Mouse (Mus musculus) retina, adult 2 months (tissue): Measurements from ENCODE around the gene Ndp.
A peak's percentile ranks its signal among the peaks of the same experiment; 100 is the strongest.

ENCODE experiments used
- DNase-seq: peaks from one replicate; pipeline ENCODE4 v3.0.0-alpha.2; 2012; ENCODE audit warnings: low read depth, low spot score

Gene Ndp

GRCm38 (mm10) chrX:16911241-16911873 lies at the start of gene Ndp:
Gene Ndp (minus strand): TSS chrX:16911774.
- no peak for DNase-seq

- no peak for DNase-seq
These were observed 43.2 kb upstream of the Ndp start for GRCm38 (mm10) chrX:16954767-16955166.

- no peak for DNase-seq
These were observed 6.4 kb upstream of the Ndp start for GRCm38 (mm10) chrX:16918006-16918405.

GRCm38 (mm10) chrX:16913118-16913517 lies 1.5 kb upstream of the Ndp start:
- no peak for DNase-seq

- no peak for DNase-seq
These were observed 337 bp upstream of the Ndp start for GRCm38 (mm10) chrX:16911911-16912310.

GRCm38 (mm10) chrX:16910211-16911095 lies 1.1 kb downstream of the Ndp start:
- no peak for DNase-seq

GRCm38 (mm10) chrX:16908652-16909051 lies 2.9 kb downstream of the Ndp start:
- DNase-seq: no peak

GRCm38 (mm10) chrX:16907554-16907953 lies 4.0 kb downstream of the Ndp start:
- no peak for DNase-seq

- peak; percentile 25 for DNase-seq
These were observed 17.0 kb downstream of the Ndp start for GRCm38 (mm10) chrX:16894377-16895175.

- no peak for DNase-seq
These were observed 43.8 kb downstream of the Ndp start for GRCm38 (mm10) chrX:16867640-16868314.

- DNase-seq: no peak
These were observed 51.3 kb downstream of the Ndp start for GRCm38 (mm10) chrX:16860244-16860643.

- DNase-seq: no peak
These were observed 65.5 kb downstream of the Ndp start for GRCm38 (mm10) chrX:16846034-16846433.

GRCm38 (mm10) chrX:16841443-16841842 lies 70.1 kb downstream of the Ndp start:
- DNase-seq: no peak

GRCm38 (mm10) chrX:16837293-16837692 lies 74.3 kb downstream of the Ndp start:
- no peak for DNase-seq

- DNase-seq: no peak
These were observed 75.0 kb downstream of the Ndp start for GRCm38 (mm10) chrX:16836488-16837082.
